Mouse (Mus musculus): ENCODE data around the gene Cbx5. TPM values are rescaled to one million over a fixed set of nuclear protein-coding genes. Genes with fewer than 3 reads are reported as not detected.
"Not testable (repeated sequence)": the region's sequence is repeated elsewhere in the genome, so short reads cannot be mapped to it uniquely, and the experiment has no call there.

Gene Cbx5
- polyA plus RNA-seq (2014; fragmentation: Nextera tagmentation; extraction: Ambion mirVana), result 132 and 143 TPM in 2 replicates

DNA sequence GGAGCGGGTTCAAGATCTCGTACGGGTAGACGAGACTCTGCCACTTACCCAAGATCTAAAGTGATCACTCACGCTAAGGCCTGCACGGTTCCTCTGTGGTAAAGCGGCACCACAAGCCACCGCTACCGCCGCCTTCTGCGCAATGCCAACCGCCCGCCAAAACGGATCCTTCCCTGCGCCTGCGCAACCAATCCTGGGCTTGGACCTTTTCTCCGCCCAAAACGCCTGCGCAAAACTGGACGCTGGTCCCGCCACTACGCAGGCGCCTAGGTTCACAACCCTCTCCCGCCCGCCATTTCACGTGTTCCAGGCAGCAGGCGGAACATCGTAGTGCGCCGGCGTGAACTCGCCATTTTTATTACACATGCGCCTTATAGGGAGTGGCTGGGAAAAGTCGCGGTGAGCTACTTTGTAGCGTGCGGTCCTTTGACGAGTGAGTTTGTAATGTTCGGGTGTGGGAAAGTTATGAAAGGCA is at the start of gene Cbx5:
Gene Cbx5, minus strand, starts transcription at position 132 of the 475 bp plus-strand sequence.
- H3K4me2 ChIP-seq (ENCODE audit: low read depth, low read length), result peak within 1 kb of the TSS; percentile 69

DNA sequence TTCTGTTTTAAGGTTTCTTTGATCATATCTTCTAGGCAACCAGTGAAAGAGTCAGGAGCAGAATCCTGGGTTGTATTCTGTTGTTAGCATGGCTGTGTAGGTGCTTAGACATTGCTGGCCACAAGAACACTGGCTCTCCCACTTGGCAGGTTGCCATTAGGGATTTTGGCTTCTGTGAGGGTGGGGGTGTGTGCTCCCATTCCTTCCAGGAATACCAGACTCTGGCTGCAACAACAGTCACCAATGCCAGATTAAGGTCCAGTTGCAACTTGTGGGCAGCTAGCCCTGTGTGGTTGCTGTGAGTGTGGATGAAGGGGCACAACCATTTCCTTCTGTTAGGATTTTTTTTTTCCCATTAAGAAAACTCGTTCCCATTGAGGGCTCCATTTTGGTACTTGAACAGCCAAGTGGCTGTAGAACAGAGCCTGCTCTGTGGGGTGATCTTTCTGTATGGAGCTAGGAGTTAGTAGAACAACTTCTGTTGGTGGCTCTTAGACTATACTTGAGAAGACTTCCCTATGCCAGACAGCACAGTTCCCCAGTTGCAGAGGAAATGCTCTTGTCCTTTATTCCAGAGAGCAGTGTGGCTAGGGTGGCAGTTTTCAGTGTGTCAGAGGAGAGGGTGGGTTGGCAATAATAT is 46.3 kb upstream of the Cbx5 start:
- ATAC-seq (ENCODE audit: low read depth), result no peak

More for the DNA sequence above, at the start of gene Cbx5:
- peak within 1 kb of the TSS; percentile 78 for H3K9ac ChIP-seq (replicated peaks; ENCODE audit: low read depth, low read length)
- peak within 1 kb of the TSS; percentile 95 for H3K27ac ChIP-seq (ENCODE audit: low read depth, low read length)
- peak; percentile 94 for ATAC-seq (ENCODE audit: low read depth)
- peak within 1 kb of the TSS; percentile 67 for H3K4me3 ChIP-seq (ENCODE audit: low read depth, low read length)
- H3K27me3 ChIP-seq (ENCODE audit: control insufficient read depth, insufficient read depth, low read length), result no peaks in the 10 kb centered on the region
- 0% methylated on average over 39 of the region's 39 CpGs for WGBS
- no peaks in the 10 kb centered on the region for H3K9me3 ChIP-seq (ENCODE audit: control insufficient read depth, low read length)
- H3K36me3 ChIP-seq (ENCODE audit: control insufficient read depth, insufficient read depth, low read length), result peaks cover 21% of the 10 kb centered on the region
- H3K4me1 ChIP-seq (ENCODE audit: control insufficient read depth, insufficient read depth, low read length), result peaks cover 28% of the 10 kb centered on the region

DNA sequence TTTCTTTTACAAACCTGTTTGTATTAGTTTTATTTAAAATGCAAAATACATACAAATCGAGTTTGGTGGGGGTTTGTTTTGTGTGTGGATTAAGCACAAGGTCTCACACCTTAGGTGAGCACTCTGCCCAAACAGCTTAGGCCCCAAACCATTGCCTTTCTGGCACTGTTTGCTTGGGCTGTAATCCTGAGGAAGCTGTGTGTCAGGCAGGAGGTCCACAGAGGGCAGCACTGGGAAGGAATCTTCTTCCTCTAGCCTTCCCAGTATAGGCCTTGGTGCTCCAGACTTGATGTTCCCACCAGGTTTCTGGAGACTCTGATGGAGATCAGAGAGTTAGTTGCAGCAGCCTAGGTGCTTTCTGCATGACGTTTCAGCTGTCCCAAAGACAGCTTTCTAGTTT is 45.0 kb upstream of the Cbx5 start:
- Histone ChIP-seq H3K36me3 (ENCODE audit: control insufficient read depth, insufficient read depth, low read length) (no peaks in the 10 kb centered on the region), H3K27ac (ENCODE audit: low read depth, low read length) (no peak overlapping the region; the same call in 1 of the 2 replicates), H3K9ac (replicated peaks; ENCODE audit: low read depth, low read length) (no peak overlapping the region), H3K27me3 (ENCODE audit: control insufficient read depth, insufficient read depth, low read length) (no peaks in the 10 kb centered on the region), H3K9me3 (ENCODE audit: control insufficient read depth, low read length) (no peaks in the 10 kb centered on the region), H3K4me1 (ENCODE audit: control insufficient read depth, insufficient read depth, low read length) (peaks cover 26% of the 10 kb centered on the region; the same call in 1 of the 2 replicates), H3K4me2 (ENCODE audit: low read depth, low read length) (no peak overlapping the region), H3K4me3 (ENCODE audit: low read depth, low read length) (no peak overlapping the region)
- WGBS, result 34% methylated on average over 2 of the region's 2 CpGs
- no peak for ATAC-seq (ENCODE audit: low read depth)

More for the DNA sequence above, 46.3 kb upstream of the Cbx5 start:
- no peaks in the 10 kb centered on the region for H3K27me3 ChIP-seq (ENCODE audit: control insufficient read depth, insufficient read depth, low read length)
- H3K4me3 ChIP-seq (ENCODE audit: low read depth, low read length), result no peak overlapping the region
- no peak overlapping the region for H3K9ac ChIP-seq (replicated peaks; ENCODE audit: low read depth, low read length)
- H3K9me3 ChIP-seq (ENCODE audit: control insufficient read depth, low read length), result no peaks in the 10 kb centered on the region
- peaks cover 36% of the 10 kb centered on the region for H3K4me1 ChIP-seq (ENCODE audit: control insufficient read depth, insufficient read depth, low read length)
- H3K36me3 ChIP-seq (ENCODE audit: control insufficient read depth, insufficient read depth, low read length), result no peaks in the 10 kb centered on the region
- 59% methylated on average over 1 of the region's 1 CpGs for WGBS
- H3K27ac ChIP-seq (ENCODE audit: low read depth, low read length), result peak overlapping the region; percentile 70
- H3K4me2 ChIP-seq (ENCODE audit: low read depth, low read length), result no peak overlapping the region

DNA sequence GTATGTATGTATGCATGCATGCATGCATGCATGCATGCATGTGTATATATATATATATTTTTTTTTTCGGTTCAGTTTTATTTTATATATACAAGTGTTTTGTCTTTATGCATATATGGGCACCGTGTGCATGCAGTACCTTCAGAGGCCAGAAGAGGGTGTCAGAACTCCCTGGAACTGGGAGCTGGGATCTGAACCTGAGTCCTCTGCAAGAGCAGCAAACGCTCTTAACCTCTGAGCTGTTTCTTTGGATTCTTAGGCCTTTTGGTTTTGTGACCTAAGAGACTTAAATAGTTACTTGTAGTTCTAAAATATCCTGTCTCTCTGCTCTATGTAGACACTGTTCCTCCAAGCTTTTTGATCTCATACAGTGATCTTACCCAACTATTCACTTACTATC is 44.5 kb upstream of the Cbx5 start:
- Histone ChIP-seq H3K27ac (ENCODE audit: low read depth, low read length) (no peak overlapping the region), H3K4me2 (ENCODE audit: low read depth, low read length) (no peak overlapping the region), H3K9me3 (ENCODE audit: control insufficient read depth, low read length) (no peaks in the 10 kb centered on the region), H3K27me3 (ENCODE audit: control insufficient read depth, insufficient read depth, low read length) (no peaks in the 10 kb centered on the region), H3K9ac (replicated peaks; ENCODE audit: low read depth, low read length) (no peak overlapping the region), H3K4me3 (ENCODE audit: low read depth, low read length) (no peak overlapping the region), H3K4me1 (ENCODE audit: control insufficient read depth, insufficient read depth, low read length) (peaks cover 20% of the 10 kb centered on the region; the same call in 1 of the 2 replicates), H3K36me3 (ENCODE audit: control insufficient read depth, insufficient read depth, low read length) (no peaks in the 10 kb centered on the region)
- ATAC-seq (ENCODE audit: low read depth), result no peak
- 55% methylated on average over 3 of the region's 3 CpGs for WGBS

DNA sequence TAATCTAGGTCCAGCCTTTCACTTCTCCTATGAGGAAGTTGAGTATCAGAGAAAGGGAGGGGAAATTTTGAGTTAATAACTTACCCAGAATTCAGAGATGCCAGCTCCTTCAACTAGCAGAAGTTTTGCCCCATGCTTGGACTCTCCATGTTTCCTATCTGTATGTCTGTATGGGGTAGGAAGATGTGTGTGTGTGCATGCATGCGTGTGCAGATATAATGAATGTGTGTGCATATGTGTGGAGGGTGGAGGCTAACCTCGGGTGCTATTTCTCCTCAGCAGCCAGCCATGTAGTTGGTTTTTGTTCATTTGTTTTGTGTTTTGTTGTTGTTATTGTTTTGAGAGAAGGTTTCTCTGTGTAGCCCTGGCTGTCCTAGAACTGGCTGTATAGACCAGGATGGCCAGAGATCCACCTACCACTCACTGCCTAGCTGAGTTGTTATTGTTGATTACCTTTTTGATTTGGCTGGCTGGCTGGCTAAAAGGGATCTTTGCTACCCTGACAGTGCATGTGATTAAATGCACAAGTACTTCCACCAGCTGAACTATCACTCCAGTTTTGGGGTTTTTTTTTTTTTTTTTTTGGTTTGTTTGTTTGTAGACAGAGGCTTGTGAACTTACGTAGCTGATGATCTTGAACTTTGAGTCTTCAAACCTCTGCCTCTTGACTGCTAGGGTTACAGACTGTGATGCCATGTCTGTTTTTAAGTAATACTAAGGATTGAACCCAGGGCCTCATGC is 42.0 kb upstream of the Cbx5 start:
- no peak for ATAC-seq (ENCODE audit: low read depth)
- H3K36me3 ChIP-seq (ENCODE audit: control insufficient read depth, insufficient read depth, low read length), result no peaks in the 10 kb centered on the region
- H3K4me3 ChIP-seq (ENCODE audit: low read depth, low read length), result no peak overlapping the region
- H3K4me2 ChIP-seq (ENCODE audit: low read depth, low read length), result no peak overlapping the region
- peaks cover 36% of the 10 kb centered on the region for H3K4me1 ChIP-seq (ENCODE audit: control insufficient read depth, insufficient read depth, low read length)
- no peak overlapping the region for H3K27ac ChIP-seq (ENCODE audit: low read depth, low read length)
- H3K9me3 ChIP-seq (ENCODE audit: control insufficient read depth, low read length), result no peaks in the 10 kb centered on the region
- no peaks in the 10 kb centered on the region for H3K27me3 ChIP-seq (ENCODE audit: control insufficient read depth, insufficient read depth, low read length)
- no peak overlapping the region for H3K9ac ChIP-seq (replicated peaks; ENCODE audit: low read depth, low read length)
- 93% methylated on average over 3 of the region's 3 CpGs for WGBS

DNA sequence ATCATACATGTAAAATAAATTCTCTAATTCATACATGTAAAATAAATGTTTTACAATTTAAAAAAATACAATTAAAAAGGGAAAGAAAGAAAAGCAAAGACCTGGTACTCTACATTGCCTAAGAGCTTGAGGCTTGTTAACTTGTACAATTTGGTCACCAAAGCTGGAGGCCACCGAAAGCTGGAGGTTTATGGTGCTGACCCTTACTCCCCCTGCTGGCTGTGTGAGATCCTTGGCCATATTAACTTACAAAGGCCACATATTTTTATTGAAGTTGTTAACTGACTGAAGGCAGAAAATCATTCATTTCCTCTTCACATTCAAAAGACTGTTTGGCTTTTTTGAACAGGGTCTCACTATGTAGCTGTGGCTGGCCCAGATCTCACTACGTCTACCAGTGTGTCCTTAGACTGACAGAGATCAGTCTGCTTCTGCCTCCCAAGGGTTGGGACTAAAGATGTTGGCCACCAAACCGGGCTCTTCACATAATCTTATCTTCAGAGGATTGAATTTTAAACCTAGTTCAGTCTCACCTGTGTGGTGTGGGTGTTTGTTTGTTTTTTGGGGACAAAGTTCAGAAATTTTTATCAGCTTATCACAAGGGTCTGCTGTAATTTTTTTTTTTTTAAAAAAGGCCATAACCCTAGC is 41.3 kb upstream of the Cbx5 start:
- Histone ChIP-seq H3K27ac (ENCODE audit: low read depth, low read length) (no peak overlapping the region), H3K9me3 (ENCODE audit: control insufficient read depth, low read length) (no peaks in the 10 kb centered on the region), H3K9ac (replicated peaks; ENCODE audit: low read depth, low read length) (no peak overlapping the region), H3K4me2 (ENCODE audit: low read depth, low read length) (no peak overlapping the region), H3K4me1 (ENCODE audit: control insufficient read depth, insufficient read depth, low read length) (peaks cover 34% of the 10 kb centered on the region), H3K27me3 (ENCODE audit: control insufficient read depth, insufficient read depth, low read length) (no peaks in the 10 kb centered on the region), H3K4me3 (ENCODE audit: low read depth, low read length) (no peak overlapping the region), H3K36me3 (ENCODE audit: control insufficient read depth, insufficient read depth, low read length) (no peaks in the 10 kb centered on the region)
- WGBS, result 67% methylated on average over 3 of the region's 3 CpGs
- no peak for ATAC-seq (ENCODE audit: low read depth)

DNA sequence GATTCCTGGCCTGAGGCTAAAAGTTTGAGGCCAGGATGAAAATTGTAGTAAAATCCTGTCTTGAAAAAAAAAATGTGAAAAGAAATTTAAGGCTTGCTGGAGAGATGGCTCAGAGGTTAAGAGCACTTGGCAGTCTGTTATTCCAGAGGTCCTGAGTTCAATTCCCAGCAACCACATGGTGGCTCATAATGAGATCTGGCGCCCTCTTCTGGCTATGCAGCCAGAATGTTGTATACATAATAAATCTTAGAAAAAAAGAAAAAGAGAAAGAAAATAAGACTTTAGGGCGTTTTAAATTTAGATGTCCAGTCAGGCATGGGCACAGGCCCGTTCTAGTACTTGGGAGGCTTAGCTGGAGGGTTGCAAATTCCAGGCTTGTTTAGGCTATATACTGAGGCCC is 40.1 kb upstream of the Cbx5 start:
- no peak overlapping the region for H3K27ac ChIP-seq (ENCODE audit: low read depth, low read length)
- H3K4me3 ChIP-seq (ENCODE audit: low read depth, low read length), result no peak overlapping the region
- H3K27me3 ChIP-seq (ENCODE audit: control insufficient read depth, insufficient read depth, low read length), result no peaks in the 10 kb centered on the region
- H3K9me3 ChIP-seq (ENCODE audit: control insufficient read depth, low read length), result no peaks in the 10 kb centered on the region
- ATAC-seq (ENCODE audit: low read depth), result no peak
- WGBS, result 59% methylated on average over 3 of the region's 3 CpGs
- peaks cover 23% of the 10 kb centered on the region for H3K4me1 ChIP-seq (ENCODE audit: control insufficient read depth, insufficient read depth, low read length)
- no peak overlapping the region for H3K9ac ChIP-seq (replicated peaks; ENCODE audit: low read depth, low read length)
- no peaks in the 10 kb centered on the region for H3K36me3 ChIP-seq (ENCODE audit: control insufficient read depth, insufficient read depth, low read length)
- no peak overlapping the region for H3K4me2 ChIP-seq (ENCODE audit: low read depth, low read length)

DNA sequence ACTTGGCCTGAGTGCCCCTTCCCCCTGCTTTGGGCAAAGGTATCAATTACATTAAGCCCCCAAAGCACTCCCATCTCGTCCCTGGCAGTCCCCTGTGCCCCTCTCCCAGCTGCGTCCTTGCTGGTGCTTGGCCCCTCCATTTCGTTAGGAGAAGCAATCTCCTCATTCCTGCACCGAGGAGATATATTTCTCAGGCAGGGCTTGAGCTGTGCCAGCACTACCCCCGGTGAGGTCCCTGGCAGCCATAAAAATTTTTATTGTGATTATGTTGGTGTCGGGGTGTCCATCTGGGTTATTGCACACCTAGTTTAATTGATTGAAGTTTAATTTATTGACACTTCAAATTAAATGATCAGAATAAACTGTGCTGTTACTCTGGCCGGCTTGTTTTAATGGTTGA is 38.3 kb upstream of the Cbx5 start:
- Histone ChIP-seq H3K9ac (replicated peaks; ENCODE audit: low read depth, low read length) (peak overlapping the region; percentile 28; the same call in 1 of the 2 replicates), H3K27me3 (ENCODE audit: control insufficient read depth, insufficient read depth, low read length) (no peaks in the 10 kb centered on the region), H3K36me3 (ENCODE audit: control insufficient read depth, insufficient read depth, low read length) (no peaks in the 10 kb centered on the region), H3K9me3 (ENCODE audit: control insufficient read depth, low read length) (no peaks in the 10 kb centered on the region), H3K4me1 (ENCODE audit: control insufficient read depth, insufficient read depth, low read length) (peaks cover 36% of the 10 kb centered on the region), H3K4me3 (ENCODE audit: low read depth, low read length) (no peak overlapping the region), H3K27ac (ENCODE audit: low read depth, low read length) (peak overlapping the region; percentile 71), H3K4me2 (ENCODE audit: low read depth, low read length) (peak overlapping the region; percentile 16; the same call in 1 of the 2 replicates)
- WGBS, result 20% methylated on average over 7 of the region's 7 CpGs
- peak; percentile 60; the same call in 1 of the 2 replicates for ATAC-seq (ENCODE audit: low read depth)

DNA sequence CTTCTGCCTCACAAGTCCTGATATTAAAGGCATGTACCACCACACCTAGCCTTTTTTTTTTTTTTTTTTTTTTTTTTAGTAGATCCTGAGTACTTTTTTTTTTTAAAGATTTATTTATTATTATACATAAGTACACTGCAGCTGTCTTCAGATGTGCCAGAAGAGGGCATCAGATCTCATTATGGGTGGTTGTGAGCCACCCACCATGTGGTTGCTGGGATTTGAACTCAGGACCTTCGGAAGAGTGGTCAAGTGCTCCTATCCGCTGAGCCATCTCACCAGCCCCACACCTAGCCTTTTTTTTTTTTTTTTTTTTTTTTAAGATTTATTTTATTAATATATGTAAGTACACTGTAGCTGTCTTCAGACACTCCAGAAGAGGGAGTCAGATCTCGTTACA is 36.3 kb upstream of the Cbx5 start:
- H3K9me3 ChIP-seq (ENCODE audit: control insufficient read depth, low read length); H3K9ac ChIP-seq (replicated peaks; ENCODE audit: low read depth, low read length); H3K4me3 ChIP-seq (ENCODE audit: low read depth, low read length); ATAC-seq (ENCODE audit: low read depth); H3K27ac ChIP-seq (ENCODE audit: low read depth, low read length); H3K36me3 ChIP-seq (ENCODE audit: control insufficient read depth, insufficient read depth, low read length); H3K4me2 ChIP-seq (ENCODE audit: low read depth, low read length); H3K27me3 ChIP-seq (ENCODE audit: control insufficient read depth, insufficient read depth, low read length): not testable (repeated sequence)
- peaks cover 36% of the 10 kb centered on the region for H3K4me1 ChIP-seq (ENCODE audit: control insufficient read depth, insufficient read depth, low read length)
- WGBS, result 87% methylated on average over 3 of the region's 3 CpGs
